Mouse (Mus musculus) embryonic facial prominence, embryonic 13.5 days (tissue): Measurements from ENCODE around the gene Rpl10a. TPM values are rescaled to one million over a fixed set of nuclear protein-coding genes. Genes with fewer than 3 reads are reported as not detected.

Experiments used
- ATAC-seq: fragments of 200-750 bp; cut with Nextera tagmentation; 2 replicates; pipeline ENCODE4 v1.8.0; 2017; ENCODE audit warnings: low read depth; ENCODE audit not compliant: insufficient number of reproducible peaks, insufficient read depth, low FRiP score, low TSS enrichment
- H3K27ac ChIP-seq: fragments of 300-500 bp; sonication (generic); 2 replicates; pipeline ENCODE4 v1.5.1; 2015; ENCODE audit warnings: moderate library complexity, mild to moderate bottlenecking, inconsistent platforms
- H3K27me3 ChIP-seq: fragments of 300-500 bp; sonication (generic); 2 replicates; pipeline ENCODE4 v1.6.1; 2015; ENCODE audit warnings: mild to moderate bottlenecking, inconsistent platforms
- H3K36me3 ChIP-seq: fragments of 300-500 bp; sonication (generic); 2 replicates; pipeline ENCODE4 v1.6.1; 2015; ENCODE audit warnings: mild to moderate bottlenecking, inconsistent platforms
- H3K4me1 ChIP-seq: fragments of 300-500 bp; sonication (generic); 2 replicates; pipeline ENCODE4 v1.6.1; 2015; ENCODE audit warnings: inconsistent platforms
- H3K4me2 ChIP-seq: fragments of 300-500 bp; sonication (generic); 2 replicates; pipeline ENCODE4 v1.6.1; 2015; ENCODE audit warnings: moderate library complexity, mild to moderate bottlenecking, inconsistent platforms
- H3K4me3 ChIP-seq: fragments of 300-500 bp; sonication (generic); 2 replicates; pipeline ENCODE4 v1.5.1; 2015; ENCODE audit warnings: mild to moderate bottlenecking, inconsistent platforms
- H3K9ac ChIP-seq: fragments of 300-500 bp; sonication (generic); 2 replicates; pipeline ENCODE4 v1.6.1; 2015; ENCODE audit warnings: mild to moderate bottlenecking, inconsistent platforms
- H3K9me3 ChIP-seq: fragments of 300-500 bp; sonication (generic); 2 replicates; pipeline ENCODE4 v1.6.1; 2016; ENCODE audit warnings: inconsistent platforms
- WGBS: fragments of 180-500 bp; shearing (Covaris S2); methylation state at CpG from one replicate; pipeline ENCODE4 v1.1.7; 2015; ENCODE audit warnings: mixed read lengths; 5-methylcytosine and 5-hydroxymethylcytosine counted together
- polyA plus RNA-seq: library from polyadenylated mRNA; unstranded; fragments of >200 nt; fragmentation: Nextera tagmentation; extraction: Ambion mirVana; gene quantifications from 2 replicates; pipeline ENCODE4 v1.2.1, GENCODE M21; 2015

The Rpl10a gene
- polyA plus RNA-seq, 1 experiment from 2014 or later = 701 TPM

DNA sequence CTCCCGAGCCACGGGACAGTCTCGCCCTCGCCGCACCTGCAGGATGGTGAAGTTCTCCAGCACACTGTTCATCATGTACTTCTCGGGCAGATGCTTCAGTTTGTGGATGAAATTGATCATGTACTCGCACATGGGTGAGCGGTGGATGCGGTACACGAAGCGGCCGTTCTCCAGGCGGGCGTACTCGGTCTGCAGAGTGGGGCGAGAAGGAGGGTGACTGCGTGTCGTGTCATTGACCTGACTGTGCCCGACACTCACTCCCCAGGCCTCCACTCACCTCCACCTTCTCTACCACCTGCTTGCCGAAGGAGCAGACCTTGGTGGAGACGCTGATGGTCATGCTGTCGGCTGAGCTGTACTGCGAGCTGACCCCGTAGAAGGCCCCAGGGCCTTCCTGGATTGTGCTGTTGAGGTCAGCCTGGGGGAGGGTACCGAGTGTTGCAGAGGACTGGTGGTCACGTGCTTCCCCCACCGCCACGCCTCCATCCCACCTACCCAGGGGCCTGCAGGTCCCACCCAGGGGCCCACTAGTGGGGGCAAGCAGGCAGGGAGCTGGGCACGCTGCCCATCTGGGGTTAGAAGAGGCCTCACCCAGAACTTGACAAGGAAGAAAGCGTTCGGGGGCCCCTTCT is 4.8 kb downstream of the Rpl10a start:
- WGBS = 52% methylated on average over 31 of the region's 31 CpGs
- peaks cover 82% of the 10 kb centered on the region for H3K36me3 ChIP-seq
- peak overlapping the region; percentile 11; the same call in 1 of the 2 replicates for H3K4me2 ChIP-seq
- H3K4me3 ChIP-seq = no peak overlapping the region
- peak overlapping the region; percentile 54 for H3K9ac ChIP-seq
- peak overlapping the region; percentile 66 for H3K27ac ChIP-seq
- H3K9me3 ChIP-seq = no peaks in the 10 kb centered on the region
- peaks cover 54% of the 10 kb centered on the region for H3K4me1 ChIP-seq
- H3K27me3 ChIP-seq = no peaks in the 10 kb centered on the region
- no peak for ATAC-seq

DNA sequence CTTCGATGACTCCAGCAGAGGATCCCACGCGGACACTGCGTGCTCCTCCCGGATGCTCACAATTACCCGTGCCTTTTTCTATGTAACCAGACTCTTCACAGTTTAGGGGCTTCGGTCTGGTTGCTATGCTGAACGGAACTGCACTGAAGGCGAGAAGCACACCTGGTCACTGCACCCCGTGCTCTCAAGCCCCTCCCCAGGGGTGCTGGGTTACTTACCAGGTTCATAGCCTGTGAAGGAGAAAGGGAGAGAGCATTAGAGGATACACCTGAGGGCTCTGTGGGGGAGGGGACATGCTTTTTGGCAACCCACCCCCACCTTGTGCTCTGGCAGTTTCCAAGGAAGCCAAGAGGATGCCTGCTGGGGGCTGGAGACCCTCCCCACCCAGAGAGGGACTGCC is 7.0 kb downstream of the Rpl10a start:
- 60% methylated on average over 10 of the region's 10 CpGs for WGBS
- Histone ChIP-seq H3K27me3 (no peaks in the 10 kb centered on the region), H3K36me3 (peaks cover 92% of the 10 kb centered on the region), H3K9ac (peak overlapping the region; percentile 33; the same call in 1 of the 2 replicates), H3K4me3 (no peak overlapping the region), H3K27ac (peak overlapping the region; percentile 16; the same call in 1 of the 2 replicates), H3K4me2 (no peak overlapping the region), H3K4me1 (peaks cover 46% of the 10 kb centered on the region), H3K9me3 (no peaks in the 10 kb centered on the region)
- no peak for ATAC-seq

DNA sequence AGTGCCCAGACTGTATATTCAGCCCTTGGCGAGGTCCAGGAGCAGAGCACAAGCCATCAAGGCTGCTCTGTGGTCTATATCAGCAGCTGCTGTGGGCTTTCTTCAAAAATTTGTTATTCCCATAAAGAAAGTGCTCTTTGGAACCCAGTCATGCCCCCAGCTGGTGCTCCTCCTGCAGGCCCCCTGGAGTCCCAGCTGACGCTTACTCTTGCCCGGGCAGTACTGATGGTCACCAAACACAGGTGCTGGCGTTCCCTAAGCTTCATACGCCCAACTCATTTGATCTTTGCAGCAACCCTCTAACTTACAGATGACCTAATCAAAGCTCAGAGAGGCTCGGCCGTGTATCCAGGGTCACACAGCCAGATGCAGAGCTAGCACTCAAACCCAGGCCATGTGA is 9.3 kb downstream of the Rpl10a start:
- no peak for ATAC-seq
- Histone ChIP-seq H3K9ac (no peak overlapping the region), H3K4me2 (no peak overlapping the region), H3K4me1 (peaks cover 58% of the 10 kb centered on the region), H3K4me3 (no peak overlapping the region), H3K27ac (no peak overlapping the region), H3K9me3 (no peaks in the 10 kb centered on the region), H3K36me3 (peaks cover 80% of the 10 kb centered on the region), H3K27me3 (no peaks in the 10 kb centered on the region)
- 90% methylated on average over 7 of the region's 7 CpGs for WGBS

DNA sequence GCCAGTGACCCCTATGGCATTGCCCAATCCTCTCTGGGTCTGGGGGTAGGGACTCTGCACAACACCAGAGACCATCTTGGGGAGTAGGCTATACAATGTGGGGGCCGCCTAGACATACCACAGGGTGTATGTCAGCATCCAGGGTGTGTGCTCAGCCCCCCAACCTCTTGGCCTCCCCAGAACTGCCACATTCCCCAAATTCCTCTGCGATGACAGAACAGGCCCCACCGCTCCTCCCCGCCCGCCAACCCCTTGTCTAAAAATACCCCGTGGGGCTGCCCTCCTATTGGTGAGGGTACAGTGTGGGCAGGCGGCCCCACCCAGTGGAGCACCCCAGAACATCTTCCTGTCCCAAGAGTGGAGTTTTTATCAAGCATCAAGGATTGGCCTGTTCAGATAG is 12.3 kb downstream of the Rpl10a start:
- ATAC-seq = no peak
- no peaks in the 10 kb centered on the region for H3K27me3 ChIP-seq
- 54% methylated on average over 7 of the region's 7 CpGs for WGBS
- H3K36me3 ChIP-seq = peaks cover 50% of the 10 kb centered on the region
- H3K9ac ChIP-seq = peak overlapping the region; percentile 66; the same call in 1 of the 2 replicates
- H3K9me3 ChIP-seq = no peaks in the 10 kb centered on the region
- peak overlapping the region; percentile 53 for H3K4me2 ChIP-seq
- peak overlapping the region; percentile 24 for H3K4me3 ChIP-seq
- peaks cover 52% of the 10 kb centered on the region for H3K4me1 ChIP-seq
- H3K27ac ChIP-seq = peak overlapping the region; percentile 85

DNA sequence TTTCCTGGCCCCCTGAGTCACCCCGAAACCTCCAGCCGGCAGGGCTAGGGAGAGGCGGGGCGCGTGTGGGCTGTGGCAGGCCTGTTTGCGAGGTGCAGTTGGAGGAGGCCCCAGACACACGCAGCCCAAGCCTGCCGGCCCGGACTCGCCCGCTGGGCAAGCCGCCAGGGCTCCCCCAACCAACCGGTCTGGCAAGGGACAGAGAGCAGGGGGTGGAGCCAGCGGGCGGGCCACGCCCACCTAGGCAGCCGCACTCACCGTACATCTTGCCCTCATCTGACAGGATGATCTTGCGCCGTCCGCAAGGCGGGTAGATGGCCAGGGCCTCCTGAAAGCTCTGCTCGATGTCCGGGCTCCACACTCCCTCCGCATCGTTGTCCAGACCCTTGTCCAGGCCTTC is 12.8 kb downstream of the Rpl10a start:
- peak; percentile 76 for ATAC-seq
- peak overlapping the region; percentile 53 for H3K4me2 ChIP-seq
- no peaks in the 10 kb centered on the region for H3K9me3 ChIP-seq
- peak overlapping the region; percentile 66 for H3K9ac ChIP-seq
- H3K27ac ChIP-seq = peak overlapping the region; percentile 85
- peak overlapping the region; percentile 24 for H3K4me3 ChIP-seq
- peaks cover 45% of the 10 kb centered on the region for H3K36me3 ChIP-seq
- H3K27me3 ChIP-seq = no peaks in the 10 kb centered on the region
- H3K4me1 ChIP-seq = peaks cover 53% of the 10 kb centered on the region
- WGBS = 12% methylated on average over 26 of the region's 26 CpGs

DNA sequence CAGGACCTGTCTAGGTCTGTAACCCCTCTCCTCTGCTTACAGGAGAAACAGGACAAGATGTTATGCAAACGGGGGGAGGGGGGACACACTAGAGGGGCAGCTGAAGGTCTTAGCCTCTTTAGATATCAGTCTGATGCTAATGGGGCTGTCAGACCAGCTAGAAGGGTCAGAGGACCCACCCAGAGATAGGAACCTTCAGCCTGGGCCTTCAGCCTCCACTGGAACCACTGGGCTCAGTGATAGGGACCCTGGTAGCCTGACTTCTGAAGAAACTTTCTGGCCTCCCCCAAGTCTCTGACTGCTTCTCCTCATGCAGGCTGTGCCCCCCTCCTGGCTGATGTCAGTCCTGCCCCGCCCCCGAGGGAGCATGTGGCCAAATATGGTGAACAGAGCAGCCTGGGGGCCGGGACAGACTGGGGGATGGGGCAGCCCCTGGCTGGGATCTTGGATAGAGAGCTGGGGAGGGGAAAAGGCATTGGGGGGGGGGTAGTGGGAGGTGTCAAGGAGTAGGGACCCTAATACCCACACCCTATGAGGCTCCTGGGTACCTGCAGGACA is 15.9 kb downstream of the Rpl10a start:
- peak overlapping the region; percentile 57 for H3K4me2 ChIP-seq
- H3K27ac ChIP-seq = peak overlapping the region; percentile 94
- WGBS = 26% methylated on average over 4 of the region's 4 CpGs
- H3K36me3 ChIP-seq = peaks cover 18% of the 10 kb centered on the region
- H3K4me3 ChIP-seq = 0 out of 2 replicates have a peak overlapping the region, but pooled peaks have one; percentile 6
- H3K4me1 ChIP-seq = peaks cover 82% of the 10 kb centered on the region
- no peak for ATAC-seq
- H3K9me3 ChIP-seq = no peaks in the 10 kb centered on the region
- H3K9ac ChIP-seq = peak overlapping the region; percentile 66
- no peaks in the 10 kb centered on the region for H3K27me3 ChIP-seq

DNA sequence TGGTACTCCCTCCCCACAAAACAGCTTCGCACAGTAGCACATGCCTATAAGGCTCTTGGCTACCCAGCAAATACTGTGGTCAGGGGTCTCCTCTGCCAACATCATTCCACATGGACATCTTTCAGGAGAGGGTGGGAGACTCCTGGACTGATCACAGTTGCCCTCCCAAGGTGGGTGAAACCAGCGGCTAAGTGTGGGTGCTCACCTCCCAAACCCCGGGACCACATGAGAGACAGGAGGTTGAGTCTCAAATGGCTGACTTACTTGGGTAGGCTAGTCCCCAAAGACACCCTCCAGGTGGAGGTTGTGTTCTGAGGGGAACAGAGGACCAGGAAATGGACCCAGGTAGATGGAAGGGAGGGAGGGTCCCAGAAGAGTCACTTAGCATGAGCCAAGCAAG is 16.4 kb downstream of the Rpl10a start:
- Histone ChIP-seq H3K9me3 (no peaks in the 10 kb centered on the region), H3K36me3 (peaks cover 13% of the 10 kb centered on the region), H3K4me1 (peaks cover 86% of the 10 kb centered on the region), H3K27ac (peak overlapping the region; percentile 94), H3K4me3 (peak overlapping the region; percentile 6; the same call in 1 of the 2 replicates), H3K4me2 (peak overlapping the region; percentile 57), H3K27me3 (no peaks in the 10 kb centered on the region), H3K9ac (peak overlapping the region; percentile 66; the same call in 1 of the 2 replicates)
- WGBS = 49% methylated on average over 3 of the region's 3 CpGs
- no peak for ATAC-seq

DNA sequence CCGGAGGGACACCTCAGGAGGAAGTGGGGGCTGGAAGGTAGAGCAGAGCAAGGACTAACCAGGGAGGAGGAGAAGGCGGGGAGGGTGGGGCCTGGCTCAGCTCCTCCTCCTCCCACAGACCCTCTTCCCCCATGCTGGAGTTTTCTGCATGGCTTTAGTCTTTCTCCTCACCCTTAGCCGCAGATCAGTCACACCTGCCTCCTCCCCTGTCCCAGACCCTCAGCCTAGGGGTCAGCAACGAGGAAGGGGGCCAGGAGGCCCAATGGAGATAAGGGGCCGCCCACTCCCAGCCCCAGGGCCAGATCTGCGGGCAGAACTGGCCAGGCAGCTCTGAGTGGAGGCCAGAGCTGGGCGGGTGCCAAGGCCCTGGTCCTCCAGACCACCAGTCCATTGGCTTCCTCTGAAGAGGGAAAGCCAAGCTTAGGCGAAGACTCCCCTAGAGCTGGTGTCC is 17.0 kb downstream of the Rpl10a start:
- Histone ChIP-seq H3K9me3 (no peaks in the 10 kb centered on the region), H3K27me3 (no peaks in the 10 kb centered on the region), H3K4me1 (peaks cover 84% of the 10 kb centered on the region), H3K9ac (peak overlapping the region; percentile 66), H3K4me3 (peak overlapping the region; percentile 34), H3K27ac (peak overlapping the region; percentile 94), H3K4me2 (peak overlapping the region; percentile 57), H3K36me3 (peaks cover 7% of the 10 kb centered on the region)
- WGBS = 10% methylated on average over 8 of the region's 8 CpGs
- no peak for ATAC-seq

DNA sequence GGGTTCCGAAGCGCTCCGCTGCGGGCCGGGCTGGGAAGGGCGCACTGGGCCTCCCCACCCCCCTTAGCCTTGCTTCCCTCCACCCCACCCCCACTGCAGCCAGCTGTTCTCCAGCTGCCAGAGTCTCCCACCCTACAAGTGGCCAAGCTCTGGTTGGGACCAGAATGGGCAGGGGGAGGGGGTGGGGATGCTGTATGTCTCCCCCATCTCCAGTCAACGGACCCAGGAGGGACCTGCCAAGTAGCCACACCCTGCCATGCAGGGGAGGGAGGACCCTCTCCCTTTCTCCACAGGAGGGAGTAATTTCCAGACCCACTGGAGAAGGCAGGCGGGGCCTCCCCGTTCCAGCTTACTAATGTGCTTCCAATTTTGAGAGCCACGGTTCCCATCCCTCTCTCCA is 17.6 kb downstream of the Rpl10a start:
- Histone ChIP-seq H3K36me3 (peaks cover under 1% of the 10 kb centered on the region), H3K4me1 (peaks cover 78% of the 10 kb centered on the region), H3K4me3 (peak overlapping the region; percentile 34), H3K27me3 (no peaks in the 10 kb centered on the region), H3K4me2 (peak overlapping the region; percentile 57), H3K9me3 (no peaks in the 10 kb centered on the region), H3K9ac (peak overlapping the region; percentile 66), H3K27ac (peak overlapping the region; percentile 94)
- ATAC-seq = 0 out of 2 replicates have a peak, but pooled peaks have one; percentile 9
- WGBS = 4% methylated on average over 10 of the region's 10 CpGs

DNA sequence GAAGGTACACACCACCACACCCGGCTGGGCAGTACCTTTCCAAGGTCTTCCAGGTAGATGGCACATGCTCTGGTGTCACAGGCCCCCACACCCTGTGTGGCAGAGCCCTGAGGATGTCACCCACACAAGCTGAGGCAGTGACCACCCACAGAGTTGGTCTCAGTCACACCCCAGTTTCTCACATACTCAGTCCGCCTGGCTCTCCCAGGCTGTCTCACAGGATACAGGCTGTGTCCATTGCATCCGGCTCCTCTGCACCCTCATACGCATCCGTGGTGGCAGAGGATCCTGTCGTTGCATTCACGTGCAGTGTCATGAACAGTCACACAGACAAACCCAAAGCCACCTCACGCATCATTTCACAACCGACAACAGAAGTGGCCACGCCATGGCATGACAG is 19.1 kb downstream of the Rpl10a start:
- no peaks in the 10 kb centered on the region for H3K9me3 ChIP-seq
- H3K4me1 ChIP-seq = peaks cover 74% of the 10 kb centered on the region
- no peak overlapping the region for H3K9ac ChIP-seq
- H3K4me3 ChIP-seq = 0 out of 2 replicates have a peak overlapping the region, but pooled peaks have one; percentile 94
- ATAC-seq = no peak
- H3K27me3 ChIP-seq = no peaks in the 10 kb centered on the region
- no peaks in the 10 kb centered on the region for H3K36me3 ChIP-seq
- H3K4me2 ChIP-seq = peak overlapping the region; percentile 81
- peak overlapping the region; percentile 39; the same call in 1 of the 2 replicates for H3K27ac ChIP-seq
- 73% methylated on average over 10 of the region's 10 CpGs for WGBS

DNA sequence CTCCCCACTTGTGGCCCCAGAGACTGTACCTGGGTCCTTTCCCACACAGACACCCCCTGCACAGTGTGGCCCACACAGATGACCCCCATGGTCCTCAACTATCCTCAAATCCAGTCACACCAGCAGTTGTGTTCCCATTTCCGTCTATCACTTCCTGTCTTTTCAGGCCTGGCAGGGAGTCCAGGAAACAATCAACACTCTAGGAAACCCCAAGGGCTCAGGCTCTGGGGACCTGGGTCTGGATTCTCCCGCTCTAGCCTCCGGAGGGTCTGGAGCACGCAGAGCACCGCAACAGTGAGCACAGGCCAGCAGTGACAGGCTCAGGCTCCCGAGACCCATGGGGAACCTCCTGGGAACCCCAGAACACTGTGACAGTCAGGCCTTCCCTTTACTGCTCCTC is 19.9 kb downstream of the Rpl10a start:
- peaks cover 75% of the 10 kb centered on the region for H3K4me1 ChIP-seq
- 25% methylated on average over 6 of the region's 6 CpGs for WGBS
- H3K4me2 ChIP-seq = peak overlapping the region; percentile 81
- no peaks in the 10 kb centered on the region for H3K27me3 ChIP-seq
- peak overlapping the region; percentile 48 for H3K27ac ChIP-seq
- no peak for ATAC-seq
- no peaks in the 10 kb centered on the region for H3K36me3 ChIP-seq
- no peaks in the 10 kb centered on the region for H3K9me3 ChIP-seq
- peak overlapping the region; percentile 97 for H3K9ac ChIP-seq
- peak overlapping the region; percentile 94 for H3K4me3 ChIP-seq
